Mouse (Mus musculus): ENCODE measurements around the gene Nudt15.

Gene Nudt15

DNA sequence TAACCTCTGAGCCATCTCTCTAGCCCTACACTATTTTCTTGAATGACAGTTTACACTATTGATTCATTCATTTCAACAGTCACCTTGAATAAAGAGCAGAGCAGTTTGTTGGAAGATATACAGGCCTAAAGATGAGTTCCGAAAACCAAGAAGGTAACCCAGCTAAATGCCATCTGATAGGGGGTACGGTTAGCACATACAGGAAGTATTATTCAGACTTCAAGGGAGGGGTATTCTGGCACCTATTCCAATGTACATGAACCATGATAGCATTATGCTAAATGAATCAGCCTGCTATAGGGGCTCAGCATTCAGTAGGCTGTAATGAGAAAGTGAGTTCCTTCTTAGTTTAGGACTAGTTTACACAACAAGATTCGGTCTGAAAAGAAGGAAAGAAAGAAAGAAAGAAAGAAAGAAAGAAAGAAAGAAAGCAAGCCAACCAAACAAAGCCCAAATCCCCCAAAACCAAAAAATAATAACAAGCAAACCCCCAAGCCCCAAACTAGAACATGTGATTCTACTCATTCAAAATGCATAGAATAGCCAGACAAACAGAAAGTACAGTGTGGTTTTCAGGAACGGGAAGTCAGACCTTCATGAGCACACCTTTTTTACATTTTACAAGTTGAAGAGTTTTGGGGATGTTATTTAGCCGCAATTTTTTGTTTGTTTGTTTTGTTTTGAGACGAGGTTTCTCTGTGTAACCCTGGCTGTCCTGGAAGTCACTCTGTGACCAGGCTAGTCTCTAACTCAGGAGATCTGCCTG, 39.2 kb downstream of the Nudt15 start:
- intact Hi-C loops (cut with DNase I), result no loop called here

DNA sequence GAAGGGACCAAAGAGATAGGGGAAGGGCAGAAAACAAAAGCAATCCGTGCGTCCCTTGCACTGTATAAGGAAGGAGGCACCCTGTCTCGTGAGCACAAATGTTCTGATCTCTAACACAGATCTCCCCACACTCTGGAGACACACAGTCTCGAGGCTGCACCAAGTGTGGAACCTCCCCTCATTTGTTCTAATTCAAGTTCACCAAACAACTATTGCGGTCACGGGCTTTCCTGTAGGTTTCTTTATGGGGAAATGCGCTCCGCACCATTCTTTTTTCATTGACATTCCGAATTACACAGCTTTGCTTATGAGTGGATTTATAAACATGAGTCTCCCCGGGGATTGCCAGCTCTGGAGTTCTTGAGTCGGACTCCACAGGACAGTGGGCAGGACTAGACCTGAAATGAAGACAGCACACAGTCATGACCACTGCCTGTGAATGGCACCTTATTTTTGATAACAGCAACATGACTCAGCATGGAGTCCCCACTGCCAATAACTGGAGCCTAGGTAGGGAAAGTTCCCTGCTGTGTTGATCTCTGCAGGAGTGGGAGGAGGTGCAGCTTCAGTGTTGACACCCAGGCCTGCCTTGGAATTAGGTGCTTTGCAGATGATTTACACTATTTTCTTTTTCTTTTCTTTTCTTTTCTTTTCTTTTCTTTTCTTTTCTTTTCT, 40.2 kb downstream of the Nudt15 start:
- intact Hi-C loops (cut with DNase I), result no loop called here

DNA sequence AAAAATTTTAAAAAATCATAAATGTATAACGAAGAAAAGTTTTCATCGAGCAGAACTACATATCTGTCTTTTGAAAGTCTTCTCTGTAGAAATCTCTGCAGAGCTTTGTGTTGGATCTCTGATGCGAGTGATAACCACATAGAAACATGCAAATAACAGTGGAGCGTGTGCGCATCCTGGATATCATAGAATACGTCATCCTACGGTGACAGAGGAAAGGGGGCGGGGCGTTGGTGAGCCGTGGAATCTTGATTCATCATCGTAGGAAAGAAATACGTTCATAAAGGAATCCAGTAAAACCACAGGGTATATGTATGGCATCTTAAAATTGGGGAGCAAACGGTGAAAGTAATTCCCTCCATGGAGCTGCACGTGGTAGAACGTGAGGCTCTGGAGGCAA, 40.8 kb downstream of the Nudt15 start:
- intact Hi-C loops (cut with DNase I), result no loop called here

DNA sequence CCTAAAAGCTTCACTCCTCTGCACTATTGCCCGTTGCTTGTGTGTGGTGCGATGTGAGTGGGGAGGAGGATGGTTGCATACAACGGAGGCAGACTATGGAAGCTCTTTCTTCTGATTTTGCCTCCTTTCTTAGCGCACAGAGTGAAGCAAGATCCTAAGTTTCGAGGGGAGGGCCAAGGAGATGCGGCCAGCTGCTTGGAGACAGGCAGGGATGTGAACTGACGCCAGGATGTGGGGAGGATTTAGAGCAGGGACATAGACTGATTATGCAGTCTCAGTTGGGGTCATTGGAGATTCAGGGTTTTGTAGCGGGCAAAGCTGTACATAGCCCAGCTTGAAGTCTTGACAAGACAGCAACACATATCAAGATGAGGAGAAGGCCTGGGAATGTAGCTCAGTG, 41.8 kb downstream of the Nudt15 start:
- intact Hi-C loops (cut with DNase I), result no loop called here

DNA sequence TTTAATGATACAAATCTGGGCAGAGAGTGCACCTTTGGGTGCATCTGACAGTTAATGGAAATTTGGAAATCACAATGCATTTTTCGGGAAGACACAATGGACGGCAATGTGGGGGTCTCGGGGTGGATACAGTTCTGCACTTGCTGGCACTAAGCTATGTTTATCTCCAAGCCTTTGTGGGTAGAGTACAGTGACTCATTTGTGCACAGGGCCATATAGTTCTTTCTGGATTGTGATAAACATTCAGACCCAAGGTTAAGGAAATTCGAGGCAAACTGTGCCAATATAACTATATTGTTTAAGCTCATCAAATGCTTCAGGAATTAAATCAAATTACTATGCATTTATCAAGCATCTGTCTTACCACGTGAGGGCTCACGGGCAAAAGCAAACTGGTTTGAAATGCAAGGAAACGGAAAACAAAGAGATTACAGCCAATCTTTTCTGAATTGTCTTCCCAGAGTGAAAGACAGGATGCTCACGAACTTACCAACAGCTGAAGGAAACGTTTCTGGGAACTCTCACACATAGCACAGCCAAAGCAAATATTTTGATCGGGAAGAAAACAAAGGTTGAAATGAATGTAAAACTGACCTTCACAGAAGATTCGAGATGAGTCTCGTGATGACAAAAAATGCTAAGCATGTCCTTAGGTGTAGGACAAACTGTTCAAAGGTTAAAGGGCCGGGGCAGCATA, 44.7 kb downstream of the Nudt15 start:
- intact Hi-C loops (cut with DNase I), result no loop called here

DNA sequence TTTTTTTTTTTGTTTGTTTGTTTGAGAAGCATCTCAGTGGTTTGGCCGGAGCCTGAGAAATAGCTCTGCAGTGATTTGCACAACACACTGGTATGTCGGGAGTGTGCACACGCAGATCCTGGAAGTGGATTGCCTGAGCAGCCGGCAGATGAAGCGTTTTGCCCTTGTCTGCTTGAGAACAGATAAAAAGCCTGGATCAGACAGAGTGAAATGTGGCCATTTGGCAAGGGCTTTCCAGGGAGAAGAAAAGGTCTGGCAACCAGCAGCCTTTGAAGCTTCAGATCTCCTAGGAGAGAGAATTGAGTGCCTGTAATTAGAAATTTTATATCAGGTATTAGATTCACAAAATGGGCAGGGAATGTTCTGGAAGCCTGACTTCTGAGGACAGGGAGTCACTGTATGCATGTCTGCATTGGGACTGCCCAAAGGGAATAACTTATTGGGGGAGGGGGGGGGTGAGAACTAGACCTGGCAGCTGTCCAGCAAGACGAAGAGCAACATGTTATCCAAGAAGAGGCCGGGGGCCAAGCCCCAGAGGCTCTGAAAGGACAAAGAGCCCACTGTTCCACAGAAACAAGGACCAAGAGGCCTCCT, 45.4 kb downstream of the Nudt15 start:
- intact Hi-C loops (cut with DNase I), result no loop called here

DNA sequence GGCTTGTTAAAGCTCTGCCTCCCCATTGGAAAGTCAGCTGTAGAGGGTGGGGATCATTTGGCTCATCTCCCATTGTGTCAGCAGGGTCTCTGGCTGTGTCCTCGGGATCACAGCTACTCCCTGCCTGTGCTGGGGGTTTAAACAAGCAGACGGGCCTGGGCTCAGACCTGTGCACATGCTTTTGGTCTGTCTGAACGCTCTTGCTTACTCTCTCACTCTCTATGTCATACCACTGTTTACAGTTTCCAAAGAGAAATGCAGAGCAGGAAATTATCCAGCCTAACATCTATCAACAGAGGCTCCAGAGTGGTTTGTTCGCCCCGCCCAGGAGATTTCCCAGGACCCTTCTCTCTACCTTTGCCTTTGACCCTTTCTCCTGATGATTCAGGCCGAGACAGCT, 46.3 kb downstream of the Nudt15 start:
- intact Hi-C loops (cut with DNase I), result no loop called here

DNA sequence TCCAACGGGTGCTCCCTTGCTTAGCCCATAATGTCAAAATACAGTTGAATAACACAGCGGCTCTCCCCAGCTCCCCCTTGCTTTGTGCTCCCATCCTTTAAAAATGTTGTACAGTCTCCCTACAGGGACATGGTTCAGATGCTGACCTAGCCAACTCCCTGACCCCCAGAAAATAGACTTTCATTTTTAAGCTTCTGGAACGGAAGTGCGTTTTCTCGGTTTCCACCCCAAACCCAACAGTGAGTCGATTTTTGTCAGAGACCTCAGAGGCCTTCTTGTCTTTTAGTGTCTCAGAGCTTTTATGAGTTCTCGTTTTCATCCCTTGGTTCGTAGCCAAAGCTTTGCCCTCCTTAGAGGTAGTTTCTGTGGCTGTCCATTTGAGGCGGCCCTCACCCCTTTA, 46.8 kb downstream of the Nudt15 start:
- intact Hi-C loops (cut with DNase I), result no loop called here

DNA sequence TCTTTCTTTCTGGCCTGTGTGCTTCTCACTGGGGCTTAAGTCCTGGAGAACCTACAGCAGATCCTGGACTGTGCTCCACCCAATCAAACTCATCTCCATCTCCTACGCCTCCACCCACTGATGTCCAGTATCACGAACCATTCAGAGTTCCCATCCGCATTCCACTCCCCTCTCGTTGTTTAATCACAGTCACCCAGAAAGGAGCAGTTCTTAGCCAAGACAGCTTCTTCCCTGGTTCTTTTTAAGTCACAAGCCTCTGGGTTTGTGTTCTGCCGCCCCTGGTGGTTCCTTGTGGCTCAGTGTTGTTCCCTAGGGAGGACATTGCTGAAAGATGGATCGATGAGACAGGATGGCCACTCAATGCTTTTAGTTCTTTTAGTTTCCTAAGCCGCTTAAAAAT, 52.3 kb downstream of the Nudt15 start:
- intact Hi-C loops (cut with DNase I), result no loop called here

DNA sequence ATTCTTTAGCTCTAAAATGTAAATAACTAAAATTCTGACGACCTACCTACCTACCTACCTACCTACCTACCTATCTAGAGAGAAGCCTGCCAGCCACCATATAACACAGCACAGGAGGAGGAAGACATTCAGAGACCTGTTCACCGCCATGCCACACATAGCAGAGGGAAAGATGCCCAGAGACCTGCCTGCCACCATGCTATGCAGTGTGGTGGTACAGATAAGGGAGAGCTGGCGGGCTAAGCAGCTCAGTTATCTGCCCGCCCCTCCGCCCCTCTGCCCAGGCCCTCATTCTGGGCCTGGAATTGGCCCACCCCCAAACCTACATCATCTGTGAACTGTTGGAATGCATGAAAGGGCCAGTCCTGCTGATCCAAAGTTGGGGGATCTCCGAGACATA, 53.9 kb downstream of the Nudt15 start:
- intact Hi-C loops (cut with DNase I), result no loop called here

DNA sequence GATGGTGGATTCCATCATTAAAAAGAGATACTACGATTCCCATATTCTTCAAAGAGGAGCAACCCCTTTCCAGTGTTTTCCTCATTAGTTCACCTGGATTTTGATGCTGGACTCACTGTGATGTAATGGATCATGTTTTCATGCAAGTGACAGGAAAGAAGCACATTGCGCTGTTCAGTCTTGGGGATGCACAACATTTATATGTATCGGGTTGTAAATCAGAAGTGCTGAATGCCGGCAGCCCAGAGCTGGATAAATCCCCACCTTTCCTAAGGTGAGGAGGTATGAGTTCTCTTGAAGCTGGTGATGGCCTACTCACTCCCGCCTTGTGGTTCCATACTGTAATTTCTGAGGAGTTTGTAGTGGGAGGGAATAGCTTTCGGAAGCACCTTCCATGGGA, 54.7 kb downstream of the Nudt15 start:
- intact Hi-C loops (cut with DNase I), result no loop called here

DNA sequence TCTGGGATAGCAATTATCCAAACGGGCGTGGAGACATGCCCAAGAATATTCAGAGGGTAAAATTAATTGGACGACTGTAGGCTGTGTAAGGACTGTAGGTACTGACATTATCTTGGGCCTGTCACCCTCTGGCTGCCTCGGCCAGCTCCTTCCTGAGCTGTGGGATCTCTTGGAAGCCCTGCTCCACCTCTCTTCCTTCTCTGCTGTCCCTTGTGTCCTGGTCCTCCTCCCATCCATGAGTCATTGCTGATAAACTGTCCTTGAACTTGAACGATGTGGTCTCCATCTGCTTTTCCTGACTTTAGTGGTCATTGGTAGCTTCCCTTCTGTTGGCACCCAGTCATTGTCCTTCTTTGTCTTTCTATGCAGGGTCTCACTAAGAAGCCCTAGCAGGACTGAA, 61.4 kb downstream of the Nudt15 start:
- intact Hi-C loops (cut with DNase I), result no loop called here

DNA sequence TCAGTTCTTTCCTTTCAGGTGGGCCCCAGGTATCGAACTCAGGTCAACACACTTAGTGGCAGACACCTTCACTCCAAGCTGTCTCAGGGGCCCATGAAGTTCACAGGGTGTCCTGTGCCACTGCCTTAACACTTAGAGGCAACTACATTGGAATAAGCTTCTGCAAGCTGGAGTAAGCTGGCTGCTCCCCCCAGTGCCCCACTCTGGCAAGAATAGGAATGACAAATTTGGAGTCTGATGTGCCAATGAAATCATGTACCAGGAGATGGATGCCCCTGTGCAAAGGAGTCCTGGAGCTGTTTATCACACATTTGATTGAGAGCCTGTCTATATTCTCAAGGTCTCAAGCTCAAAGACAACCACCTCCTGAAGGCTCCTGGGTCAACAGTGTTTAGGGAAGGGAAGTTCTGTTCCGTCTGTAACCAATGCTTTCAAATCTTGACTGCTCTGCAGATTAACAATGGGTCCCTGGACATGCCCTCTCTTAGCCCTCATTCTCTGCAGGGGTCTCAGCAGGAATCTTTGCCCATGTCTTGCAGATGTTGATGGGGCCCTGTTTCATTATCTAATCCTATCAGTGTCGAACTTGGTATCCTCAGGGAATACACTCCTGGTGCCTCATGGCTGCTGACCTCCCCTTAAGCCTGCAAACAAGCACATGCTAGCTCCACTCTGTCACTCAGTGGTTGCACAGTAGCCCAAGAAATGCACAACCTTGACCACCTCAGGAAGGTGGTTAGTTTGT, 63.5 kb downstream of the Nudt15 start:
- intact Hi-C loops (cut with DNase I), result no loop called here

DNA sequence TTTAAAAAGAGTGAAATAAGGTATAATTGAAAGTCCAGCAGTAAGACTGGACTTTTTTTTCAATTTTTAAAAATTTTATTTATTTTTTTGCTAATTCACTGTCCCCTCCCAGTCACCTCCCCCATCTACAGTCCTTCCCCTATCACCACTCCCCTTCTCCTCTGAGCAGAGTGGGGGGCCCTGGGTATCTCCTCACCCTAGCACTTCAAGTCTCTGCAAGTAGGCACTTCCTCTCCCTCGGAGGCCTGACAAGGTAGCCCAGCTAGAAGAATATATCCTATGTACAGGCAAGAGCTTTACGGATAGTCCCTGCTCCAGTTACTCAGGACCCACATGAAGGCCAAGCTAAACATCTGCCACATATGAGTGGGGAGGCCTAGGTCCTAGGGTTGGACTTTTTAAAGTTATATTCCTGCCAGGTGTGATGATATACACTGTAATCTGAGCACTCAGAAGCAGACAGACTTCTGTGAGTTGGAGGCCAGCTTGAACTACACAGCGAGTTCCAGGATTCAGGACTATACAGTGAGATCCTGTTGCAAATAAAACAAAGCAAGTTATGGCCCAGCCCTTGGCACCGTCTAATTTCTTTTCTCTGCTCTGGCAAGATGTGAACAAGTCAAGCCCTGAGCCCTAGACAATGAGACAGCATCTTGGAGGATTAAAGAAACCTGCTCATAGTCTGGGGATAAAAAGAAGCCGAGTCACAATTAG, 64.4 kb downstream of the Nudt15 start:
- intact Hi-C loops (cut with DNase I), result no loop called here

DNA sequence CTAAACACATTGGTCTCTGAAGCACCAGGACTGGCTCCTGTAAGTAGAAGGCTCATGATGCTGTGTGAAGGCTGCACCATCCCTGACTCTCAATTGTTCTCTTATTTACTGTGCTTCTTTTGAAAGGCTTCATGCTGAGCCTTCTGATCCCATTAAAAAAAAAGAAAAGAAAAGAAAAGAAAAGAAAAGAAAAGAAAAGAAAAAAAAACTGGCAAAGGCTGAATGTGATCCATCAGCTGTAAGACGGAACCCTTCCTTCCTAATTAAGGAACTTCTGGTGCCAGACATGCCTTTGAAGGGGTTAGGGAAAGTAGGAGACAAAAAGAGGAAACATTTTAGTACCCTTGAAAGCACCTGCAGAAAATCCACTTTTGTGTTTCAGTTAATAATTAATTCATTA, 68.3 kb downstream of the Nudt15 start:
- intact Hi-C loops (cut with DNase I), result loop anchor here (10.0 kb wide), 1 partner anchor 365 kb away; no protein-coding TSS in a partner anchor

DNA sequence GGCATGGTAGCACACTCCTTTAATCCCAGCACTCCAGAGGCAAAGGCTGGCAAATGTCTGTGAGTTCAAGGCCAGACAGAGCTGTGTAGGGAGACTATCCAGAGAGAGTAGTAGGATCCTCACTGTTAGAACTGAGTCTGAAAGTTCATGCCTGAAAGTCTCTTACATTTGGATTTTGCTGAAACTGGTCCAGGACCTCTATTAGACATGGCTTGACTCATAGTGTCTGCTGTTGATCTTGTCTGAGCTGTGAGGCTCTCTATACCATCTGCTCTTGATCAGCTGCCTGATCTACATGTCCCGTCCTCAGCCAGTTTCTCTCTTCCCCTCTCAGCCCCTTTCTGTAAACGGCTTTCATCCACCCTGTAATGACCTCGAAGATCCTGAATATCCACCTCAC, 69.7 kb downstream of the Nudt15 start:
- intact Hi-C loops (cut with DNase I), result loop anchor here (10.0 kb wide), 1 partner anchor 364 kb away; no protein-coding TSS in a partner anchor

DNA sequence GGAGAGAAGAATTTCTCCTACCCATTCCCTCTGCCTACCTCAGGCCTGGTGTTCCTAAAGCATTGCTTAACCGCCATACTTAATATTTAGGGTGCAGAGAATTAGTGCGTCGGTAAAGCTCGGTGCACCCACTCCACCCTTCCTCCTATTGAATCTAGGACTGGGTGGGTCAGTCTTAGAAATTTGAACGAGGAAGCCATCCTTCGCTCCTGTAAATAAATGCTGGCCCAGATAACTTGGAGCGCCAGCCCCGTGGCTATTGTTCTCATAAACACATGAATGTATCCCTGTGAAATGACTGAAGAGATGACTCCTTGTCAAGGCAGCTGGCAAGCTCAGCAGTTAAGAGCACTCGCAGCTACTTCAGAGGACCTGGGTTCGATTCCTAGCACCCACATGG, 71.0 kb downstream of the Nudt15 start:
- intact Hi-C loops (cut with DNase I), result loop anchor here (10.0 kb wide), 1 partner anchor 362 kb away; no protein-coding TSS in a partner anchor

DNA sequence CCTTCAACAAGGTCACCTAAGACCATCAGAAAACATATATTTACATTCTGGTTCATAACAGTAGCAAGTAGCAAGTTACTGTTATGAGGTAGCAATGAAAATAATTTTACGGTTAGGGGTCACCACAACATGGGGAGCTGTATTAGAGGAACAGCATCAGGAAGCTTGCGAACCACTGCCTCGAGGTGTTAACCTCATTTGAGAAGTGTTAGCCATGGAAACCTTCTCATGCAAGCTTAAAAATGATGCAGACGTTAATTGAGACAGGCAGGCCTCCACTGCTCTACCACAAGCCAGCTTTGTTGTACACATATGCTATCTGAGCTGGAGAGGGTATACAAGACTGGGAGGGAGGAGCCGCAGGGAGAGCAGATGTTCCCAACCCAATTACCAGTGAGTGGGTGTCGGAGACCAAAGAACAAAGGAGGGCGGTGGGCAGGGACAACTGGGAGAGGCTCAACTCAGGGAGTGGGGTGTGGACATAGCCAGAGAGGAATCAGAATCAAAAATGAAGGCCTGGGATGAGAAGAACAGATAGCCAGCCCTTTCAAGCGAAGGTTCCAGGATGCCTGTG, 71.6 kb downstream of the Nudt15 start:
- intact Hi-C loops (cut with DNase I), result loop anchor here (10.0 kb wide), 1 partner anchor 362 kb away; no protein-coding TSS in a partner anchor

DNA sequence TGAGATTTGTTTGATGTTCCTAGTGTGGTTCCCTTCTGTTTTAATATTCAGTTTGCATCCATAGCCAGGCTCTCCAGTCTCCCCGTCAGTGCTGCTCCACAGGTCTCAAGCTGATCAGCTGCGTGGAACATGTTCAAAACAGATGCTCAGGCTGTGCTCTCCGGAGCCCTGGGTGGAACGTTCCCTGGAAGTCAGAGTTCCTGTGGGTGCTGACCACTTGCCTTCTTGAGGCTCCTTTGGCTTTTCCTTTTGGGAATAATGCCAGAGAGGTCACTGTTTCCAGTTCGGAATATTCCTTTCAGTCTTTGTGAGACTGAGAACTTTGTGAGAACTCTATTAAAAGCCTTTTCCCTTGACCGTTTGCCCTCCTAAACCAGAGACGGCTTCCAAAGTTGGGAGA, 72.5 kb downstream of the Nudt15 start:
- intact Hi-C loops (cut with DNase I), result loop anchor here (10.0 kb wide), 1 partner anchor 361 kb away; no protein-coding TSS in a partner anchor

DNA sequence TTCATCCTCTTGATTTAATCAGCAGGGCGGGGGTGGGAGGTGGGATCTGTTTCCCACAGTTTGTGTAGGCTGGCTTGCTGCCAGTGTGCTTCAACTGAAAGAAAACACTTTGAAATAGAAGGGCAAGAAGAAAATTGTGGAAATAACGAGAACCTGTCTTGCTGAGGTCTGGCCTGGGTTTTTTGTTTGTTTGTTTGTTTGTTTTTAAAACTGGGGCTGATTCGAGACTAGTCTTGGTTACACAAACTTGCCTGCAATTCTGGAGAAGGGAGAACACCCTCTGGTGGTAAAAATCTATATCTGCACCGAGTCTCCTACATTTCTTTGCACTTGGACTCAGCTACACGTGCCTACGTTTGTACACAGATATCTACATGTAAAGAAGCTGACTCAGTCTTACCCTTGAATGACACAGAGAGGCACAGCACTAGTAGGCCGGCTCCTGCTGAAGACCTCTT, 73.4 kb downstream of the Nudt15 start:
- intact Hi-C loops (cut with DNase I), result loop anchor here (5.0 to 10.0 kb wide), 2 partner anchors 147 to 360 kb away; partner anchors contain the start of gene Rb1
